Mouse (Mus musculus) stomach, postnatal 0 days (tissue): ENCODE measurements around the gene Il3.

Source experiments
- CTCF ChIP-seq: IDR thresholded peaks from 2 replicates; pipeline ENCODE4 v1.5.1; 2016; ENCODE audit warnings: antibody characterized with exemption, low read depth, mild to moderate bottlenecking, moderate library complexity
- EP300 ChIP-seq: optimal IDR thresholded peaks from 2 replicates; pipeline ENCODE3; 2016; ENCODE audit warnings: antibody characterized with exemption

- no peak for TF ChIP-seq EP300
- no peak for TF ChIP-seq CTCF
Observed at GRCm38 (mm10) chr11:54303076-54303727, 36.1 kb upstream of the Il3 start.
